Mouse (Mus musculus): Measurements from ENCODE around the gene Syt12. TPM values are rescaled to one million over a fixed set of nuclear protein-coding genes. Genes with fewer than 3 reads are reported as not detected.
A peak's percentile ranks its signal among the peaks of the same experiment; 100 is the strongest.
"Not testable (repeated sequence)": the region's sequence is repeated elsewhere in the genome, so short reads cannot be mapped to it uniquely, and the experiment has no call there.

Gene Syt12
- total RNA-seq, 2 experiments from 2014 or later = 21.0 to 21.4 TPM

- peak in 1 of 2 experiments; percentile 55 for DNase-seq (ENCODE audit: low spot score in 2 of 2)
Measured at GRCm38 (mm10) chr19:4492526-4493296, 15.5 kb upstream of the Syt12 start.

GRCm38 (mm10) chr19:4491080-4491695, 13.9 kb upstream of the Syt12 start:
- DNase-seq (ENCODE audit: low spot score in 2 of 2) = no peak

GRCm38 (mm10) chr19:4487877-4488276, 10.6 kb upstream of the Syt12 start:
- DNase-seq (ENCODE audit: low spot score in 2 of 2) = no peak

- DNase-seq (ENCODE audit: low spot score in 2 of 2) = no peak
Measured at GRCm38 (mm10) chr19:4485006-4485405, 7.8 kb upstream of the Syt12 start.

GRCm38 (mm10) chr19:4482111-4482859, 5.0 kb upstream of the Syt12 start:
- DNase-seq (ENCODE audit: low spot score in 2 of 2) = no peak

- no peak for DNase-seq (ENCODE audit: low spot score in 2 of 2)
Measured at GRCm38 (mm10) chr19:4481326-4481725, 4.1 kb upstream of the Syt12 start.

- no peak for DNase-seq (ENCODE audit: low spot score in 2 of 2)
Measured at GRCm38 (mm10) chr19:4480041-4480440, 2.8 kb upstream of the Syt12 start.

GRCm38 (mm10) chr19:4478190-4478516, 906 bp upstream of the Syt12 start:
- DNase-seq (ENCODE audit: low spot score in 2 of 2) = no peak

- DNase-seq (ENCODE audit: low spot score in 2 of 2) = peak in 1 of 2 experiments; percentile 22
Measured at GRCm38 (mm10) chr19:4476601-4477257, 518 bp downstream of the Syt12 start.

- DNase-seq (ENCODE audit: low spot score in 2 of 2) = no peak
Measured at GRCm38 (mm10) chr19:4475224-4475925, 1.9 kb downstream of the Syt12 start.

GRCm38 (mm10) chr19:4474739-4475138, 2.5 kb downstream of the Syt12 start:
- no peak for DNase-seq (ENCODE audit: low spot score in 2 of 2)

GRCm38 (mm10) chr19:4473549-4473948, 3.7 kb downstream of the Syt12 start:
- no peak for DNase-seq (ENCODE audit: low spot score in 2 of 2)

- no peak for DNase-seq (ENCODE audit: low spot score in 2 of 2)
Measured at GRCm38 (mm10) chr19:4468363-4468762, 8.9 kb downstream of the Syt12 start.

GRCm38 (mm10) chr19:4464666-4465065, 12.6 kb downstream of the Syt12 start:
- no peak for DNase-seq (ENCODE audit: low spot score in 2 of 2)

- DNase-seq (ENCODE audit: low spot score in 2 of 2) = no peak
Measured at GRCm38 (mm10) chr19:4461981-4462380, 15.3 kb downstream of the Syt12 start.

- peak; percentile 36 to 45 for DNase-seq (ENCODE audit: low spot score in 2 of 2)
Measured at GRCm38 (mm10) chr19:4456227-4456626, 21.0 kb downstream of the Syt12 start.

- DNase-seq (ENCODE audit: low spot score in 2 of 2) = no peak
Measured at GRCm38 (mm10) chr19:4455071-4455800, 22.0 kb downstream of the Syt12 start.

GRCm38 (mm10) chr19:4454040-4454439, 23.2 kb downstream of the Syt12 start:
- DNase-seq (ENCODE audit: low spot score in 2 of 2) = not testable (repeated sequence)

- no peak for DNase-seq (ENCODE audit: low spot score in 2 of 2)
Measured at GRCm38 (mm10) chr19:4452525-4452924, 24.7 kb downstream of the Syt12 start.

GRCm38 (mm10) chr19:4451965-4452364, 25.3 kb downstream of the Syt12 start:
- no peak for DNase-seq (ENCODE audit: low spot score in 2 of 2)

All from adrenal gland, postnatal 4 days (tissue).